Mouse (Mus musculus): ENCODE measurements at regions not wholly inside any gene's neighbourhood (a gene's known extent, or its start where the extent isn't known, plus 50 kb on each side); places are given as distances from the start of the nearest gene placed in this dataset.
"Not testable (repeated sequence)": the region's sequence is repeated elsewhere in the genome, so short reads cannot be mapped to it uniquely, and the experiment has no call there.

- DNase-seq: no peak
Measured at GRCm38 (mm10) chrX:17505692-17506091, 66.4 kb downstream of the Fundc1 start.

DNA sequence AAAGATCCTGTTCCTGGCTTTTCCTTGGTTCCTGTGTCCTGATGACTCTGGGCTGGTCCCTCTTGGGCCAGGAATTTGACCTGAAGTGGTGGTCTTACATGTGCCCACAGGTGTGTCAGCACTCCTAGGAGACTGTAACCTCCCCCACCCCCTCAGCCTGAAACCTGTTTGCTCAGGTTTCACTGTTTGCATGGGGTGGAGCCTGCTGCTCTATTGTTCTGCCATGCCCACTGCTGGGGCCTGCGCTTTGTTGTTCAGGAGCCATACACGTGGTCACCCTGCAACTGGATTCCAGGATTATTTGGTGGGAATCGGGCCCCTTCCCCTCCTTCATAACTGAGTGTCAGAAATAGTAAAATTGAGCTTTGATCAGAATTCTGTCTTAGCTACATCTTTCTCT lies 99.0 kb downstream of the Fundc1 start:
- DNase-seq: not testable (repeated sequence)

DNA sequence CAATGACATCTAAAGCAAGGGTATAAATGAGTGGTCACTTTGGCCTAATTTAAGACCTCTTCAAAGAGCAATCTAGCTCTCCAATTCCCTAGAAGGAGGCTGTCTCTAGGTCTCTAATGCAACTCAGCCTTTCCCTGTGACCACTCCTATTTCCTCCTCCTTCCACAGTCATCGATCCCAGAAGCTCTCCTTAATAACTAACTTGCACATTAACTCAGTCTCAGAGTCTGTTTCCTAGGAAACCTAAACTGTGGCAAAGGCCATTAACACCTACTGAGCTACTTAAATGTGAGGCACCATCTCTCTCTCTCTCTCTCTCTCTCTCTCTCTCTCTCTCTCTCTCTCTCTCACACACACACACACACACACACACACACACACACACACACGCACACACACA lies 115.6 kb downstream of the Fundc1 start:
- peak; percentile 7 for DNase-seq

GRCm38 (mm10) chrX:17415163-17415562 lies 96.0 kb upstream of the Efhc2 start:
- no peak for DNase-seq

DNA sequence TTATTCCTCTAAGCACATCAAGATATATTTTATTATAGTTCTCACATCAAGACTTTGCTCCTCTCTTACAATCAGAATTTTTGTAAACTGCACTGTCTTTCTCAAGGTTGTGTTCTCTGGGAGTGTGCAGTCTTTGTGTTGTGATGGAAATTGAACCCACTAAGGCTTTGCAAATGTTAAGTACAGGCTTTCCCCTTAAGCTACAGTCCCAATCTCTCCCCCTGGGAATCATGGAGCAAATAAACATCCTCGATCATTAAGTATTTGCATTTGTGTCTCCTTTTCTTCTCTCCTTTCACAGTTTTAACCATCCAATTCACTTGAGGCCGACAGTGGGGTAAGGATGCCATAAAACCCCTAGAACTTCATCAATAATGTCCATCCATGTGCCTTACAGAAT lies 85.1 kb upstream of the Efhc2 start:
- DNase-seq: no peak

All from kidney, postnatal 14 days (tissue).